Mouse (Mus musculus) embryonic facial prominence, embryonic 13.5 days (tissue): ENCODE data around the gene Dnm2. TPM values are rescaled to one million over a fixed set of nuclear protein-coding genes. Genes with fewer than 3 reads are reported as not detected.
"Not testable (repeated sequence)": the region's sequence is repeated elsewhere in the genome, so short reads cannot be mapped to it uniquely, and the experiment has no call there.

Experiments used
- ATAC-seq: fragments of 200-750 bp; cut with Nextera tagmentation; 2 replicates; pipeline ENCODE4 v1.8.0; 2017; ENCODE audit warnings: low read depth; ENCODE audit not compliant: insufficient number of reproducible peaks, insufficient read depth, low FRiP score, low TSS enrichment
- H3K27ac ChIP-seq: fragments of 300-500 bp; sonication (generic); 2 replicates; pipeline ENCODE4 v1.5.1; 2015; ENCODE audit warnings: moderate library complexity, mild to moderate bottlenecking, inconsistent platforms
- H3K27me3 ChIP-seq: fragments of 300-500 bp; sonication (generic); 2 replicates; pipeline ENCODE4 v1.6.1; 2015; ENCODE audit warnings: mild to moderate bottlenecking, inconsistent platforms
- H3K36me3 ChIP-seq: fragments of 300-500 bp; sonication (generic); 2 replicates; pipeline ENCODE4 v1.6.1; 2015; ENCODE audit warnings: mild to moderate bottlenecking, inconsistent platforms
- H3K4me1 ChIP-seq: fragments of 300-500 bp; sonication (generic); 2 replicates; pipeline ENCODE4 v1.6.1; 2015; ENCODE audit warnings: inconsistent platforms
- H3K4me2 ChIP-seq: fragments of 300-500 bp; sonication (generic); 2 replicates; pipeline ENCODE4 v1.6.1; 2015; ENCODE audit warnings: moderate library complexity, mild to moderate bottlenecking, inconsistent platforms
- H3K4me3 ChIP-seq: fragments of 300-500 bp; sonication (generic); 2 replicates; pipeline ENCODE4 v1.5.1; 2015; ENCODE audit warnings: mild to moderate bottlenecking, inconsistent platforms
- H3K9ac ChIP-seq: fragments of 300-500 bp; sonication (generic); 2 replicates; pipeline ENCODE4 v1.6.1; 2015; ENCODE audit warnings: mild to moderate bottlenecking, inconsistent platforms
- H3K9me3 ChIP-seq: fragments of 300-500 bp; sonication (generic); 2 replicates; pipeline ENCODE4 v1.6.1; 2016; ENCODE audit warnings: inconsistent platforms
- WGBS: fragments of 180-500 bp; shearing (Covaris S2); methylation state at CpG from one replicate; pipeline ENCODE4 v1.1.7; 2015; ENCODE audit warnings: mixed read lengths; 5-methylcytosine and 5-hydroxymethylcytosine counted together
- polyA plus RNA-seq: library from polyadenylated mRNA; unstranded; fragments of >200 nt; fragmentation: Nextera tagmentation; extraction: Ambion mirVana; gene quantifications from 2 replicates; pipeline ENCODE4 v1.2.1, GENCODE M21; 2015

The Dnm2 gene
- polyA plus RNA-seq, 1 experiment from 2014 or later, result 74.5 TPM

DNA sequence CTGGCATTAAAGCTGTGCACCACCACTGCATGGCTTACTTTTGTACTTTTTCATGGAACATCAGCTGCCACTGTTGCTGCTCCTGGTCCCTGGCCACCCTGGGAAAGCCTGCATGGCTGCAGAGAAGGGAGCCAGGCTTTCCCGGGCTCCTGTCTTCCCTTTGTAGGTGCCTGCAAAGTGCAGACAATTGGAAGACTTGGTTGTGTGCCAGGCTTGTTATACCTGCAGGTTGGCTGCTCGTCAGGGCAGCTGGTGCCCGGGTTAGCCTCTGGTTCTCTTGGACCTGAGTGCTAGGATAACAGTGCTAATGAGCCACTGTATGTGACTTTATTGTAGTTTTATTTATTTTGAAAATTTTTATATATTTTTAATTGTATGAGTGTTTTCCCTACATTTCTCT, 34.1 kb downstream of the Dnm2 start:
- WGBS, result 87% methylated on average over 3 of the region's 3 CpGs
- H3K4me2 ChIP-seq, result no peak overlapping the region
- H3K36me3 ChIP-seq, result peaks cover 12% of the 10 kb centered on the region
- H3K27ac ChIP-seq, result no peak overlapping the region
- H3K4me3 ChIP-seq, result no peak overlapping the region
- ATAC-seq, result no peak
- peak overlapping the region; percentile 8; the same call in 1 of the 2 replicates for H3K9ac ChIP-seq
- H3K27me3 ChIP-seq, result no peaks in the 10 kb centered on the region
- H3K4me1 ChIP-seq, result no peaks in the 10 kb centered on the region
- H3K9me3 ChIP-seq, result no peaks in the 10 kb centered on the region

- no peak overlapping the region for H3K27ac ChIP-seq
- no peaks in the 10 kb centered on the region for H3K4me1 ChIP-seq
- WGBS, result 95% methylated on average over 3 of the region's 3 CpGs
- no peaks in the 10 kb centered on the region for H3K27me3 ChIP-seq
- H3K9me3 ChIP-seq, result no peaks in the 10 kb centered on the region
- peaks cover 24% of the 10 kb centered on the region for H3K36me3 ChIP-seq
- no peak for ATAC-seq
- H3K4me2 ChIP-seq, result no peak overlapping the region
- H3K4me3 ChIP-seq, result no peak overlapping the region
- no peak overlapping the region for H3K9ac ChIP-seq
Observed at GRCm38 (mm10) chr9:21460400-21460940, 35.8 kb downstream of the Dnm2 start.

- H3K36me3 ChIP-seq, result peaks cover 44% of the 10 kb centered on the region
- no peak overlapping the region for H3K27ac ChIP-seq
- ATAC-seq, result no peak
- no peaks in the 10 kb centered on the region for H3K9me3 ChIP-seq
- no peak overlapping the region for H3K4me2 ChIP-seq
- no peaks in the 10 kb centered on the region for H3K4me1 ChIP-seq
- H3K4me3 ChIP-seq, result no peak overlapping the region
- H3K9ac ChIP-seq, result 0 out of 2 replicates have a peak overlapping the region, but pooled peaks have one; percentile 33
- no peaks in the 10 kb centered on the region for H3K27me3 ChIP-seq
- 64% methylated on average over 5 of the region's 5 CpGs for WGBS
Observed at GRCm38 (mm10) chr9:21463138-21463590, 38.5 kb downstream of the Dnm2 start.

DNA sequence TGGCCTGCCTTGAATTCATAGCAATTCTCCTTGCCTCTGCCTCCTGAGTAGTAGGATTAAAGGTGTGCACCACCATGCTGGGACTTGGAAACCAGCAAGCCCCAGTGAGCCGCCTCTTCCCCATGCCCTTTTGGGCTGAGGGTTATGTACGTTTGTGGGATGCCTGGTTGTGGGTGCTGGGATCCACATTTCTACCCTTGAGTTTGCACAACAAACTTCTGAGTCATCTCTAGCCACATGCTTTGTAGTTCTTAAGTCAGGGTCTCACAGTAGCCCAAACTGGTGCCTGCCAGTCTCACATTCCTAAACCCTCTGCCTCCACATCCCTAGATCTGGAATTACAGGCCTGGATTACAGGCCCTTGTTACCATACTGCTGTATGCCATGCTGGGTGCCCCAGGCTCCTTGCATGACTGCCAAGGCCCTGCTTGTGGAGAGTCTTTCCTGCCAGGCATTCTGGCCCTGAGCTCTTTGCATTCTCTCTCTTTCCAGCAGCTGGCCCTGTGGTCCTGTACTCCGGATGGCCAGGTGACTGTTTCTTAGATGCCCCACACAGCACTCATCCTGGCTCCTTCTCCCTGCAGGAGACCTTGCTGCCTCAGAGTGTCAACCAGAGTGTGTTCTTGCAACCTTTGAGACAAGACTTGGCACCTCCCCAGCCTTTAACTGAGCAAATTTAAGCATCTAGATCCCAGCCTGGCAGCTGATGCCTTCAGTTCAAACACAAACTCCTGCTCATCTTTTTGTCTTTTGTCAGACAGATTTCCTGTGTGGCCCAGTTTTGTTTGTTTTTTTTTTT, 39.3 kb downstream of the Dnm2 start:
- WGBS, result 85% methylated on average over 3 of the region's 3 CpGs
- ATAC-seq, result no peak
- peaks cover 45% of the 10 kb centered on the region for H3K36me3 ChIP-seq

GRCm38 (mm10) chr9:21464565-21464928, 39.8 kb downstream of the Dnm2 start:
- not testable (repeated sequence) for H3K27me3 ChIP-seq, ATAC-seq, H3K4me1 ChIP-seq, H3K9ac ChIP-seq, H3K9me3 ChIP-seq, H3K27ac ChIP-seq, H3K4me2 ChIP-seq, H3K4me3 ChIP-seq
- WGBS, result 85% methylated on average over 7 of the region's 7 CpGs
- H3K36me3 ChIP-seq, result peaks cover 51% of the 10 kb centered on the region

More for the DNA sequence above, 39.3 kb downstream of the Dnm2 start:
- H3K4me2 ChIP-seq, result no peak overlapping the region
- H3K27me3 ChIP-seq, result no peaks in the 10 kb centered on the region
- H3K27ac ChIP-seq, result 0 out of 2 replicates have a peak overlapping the region, but pooled peaks have one; percentile 22
- H3K9ac ChIP-seq, result no peak overlapping the region
- H3K9me3 ChIP-seq, result no peaks in the 10 kb centered on the region
- no peaks in the 10 kb centered on the region for H3K4me1 ChIP-seq
- no peak overlapping the region for H3K4me3 ChIP-seq

DNA sequence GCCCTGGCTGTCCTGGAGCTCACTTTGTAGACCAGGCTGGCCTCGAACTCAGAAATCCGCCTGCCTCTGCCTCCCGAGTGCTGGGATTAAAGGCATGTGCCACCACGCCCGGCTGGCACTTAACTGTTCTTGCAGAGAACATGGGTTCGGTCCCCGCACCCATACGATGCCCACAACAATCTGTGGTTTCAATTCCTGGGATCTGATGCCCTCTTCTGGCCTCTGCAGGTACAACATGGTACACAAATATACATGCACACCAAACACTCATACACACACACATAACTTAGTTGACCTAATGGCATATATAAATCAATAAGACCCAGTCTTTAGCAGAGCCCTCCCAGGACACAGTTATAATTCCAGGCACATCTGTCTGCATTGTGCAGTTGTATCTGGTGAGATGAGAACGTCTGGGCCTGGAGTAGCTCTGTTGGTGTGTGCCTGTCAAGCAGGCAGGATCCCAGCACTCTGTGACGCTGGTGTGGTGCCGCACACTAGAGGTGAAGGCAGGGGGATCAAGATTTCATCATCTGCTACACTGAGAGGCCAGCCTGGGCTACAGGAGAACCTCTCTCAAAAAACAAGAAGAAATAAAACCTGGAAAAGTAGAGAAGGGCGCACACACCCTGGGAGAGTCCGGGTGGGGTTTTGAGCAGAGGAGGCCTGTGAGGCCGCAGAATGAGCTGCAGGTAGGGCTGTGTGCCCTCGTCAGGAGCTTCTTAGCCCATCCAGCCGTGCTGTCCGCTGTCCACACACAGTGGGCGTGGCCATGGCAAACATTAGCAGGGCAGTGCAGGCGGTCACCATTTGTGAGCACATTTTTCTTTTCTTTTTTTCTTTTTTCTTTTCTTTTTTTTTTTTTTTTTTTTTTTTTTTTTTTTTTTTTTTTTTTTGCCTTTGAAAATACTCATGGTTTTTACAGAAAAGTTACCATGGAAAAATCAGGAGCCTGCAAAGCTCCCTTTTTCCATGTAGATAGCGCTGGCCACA, 44.6 kb downstream of the Dnm2 start:
- no peak overlapping the region for H3K9ac ChIP-seq
- no peaks in the 10 kb centered on the region for H3K4me1 ChIP-seq
- no peak overlapping the region for H3K4me3 ChIP-seq
- peaks cover 88% of the 10 kb centered on the region for H3K36me3 ChIP-seq
- no peaks in the 10 kb centered on the region for H3K27me3 ChIP-seq
- H3K27ac ChIP-seq, result no peak overlapping the region
- ATAC-seq, result no peak
- H3K9me3 ChIP-seq, result no peaks in the 10 kb centered on the region
- WGBS, result 88% methylated on average over 20 of the region's 20 CpGs
- no peak overlapping the region for H3K4me2 ChIP-seq

- H3K27ac ChIP-seq, result no peak overlapping the region
- H3K4me1 ChIP-seq, result no peaks in the 10 kb centered on the region
- H3K36me3 ChIP-seq, result peaks cover 95% of the 10 kb centered on the region
- no peaks in the 10 kb centered on the region for H3K27me3 ChIP-seq
- no peak overlapping the region for H3K9ac ChIP-seq
- ATAC-seq, result no peak
- H3K4me3 ChIP-seq, result no peak overlapping the region
- peaks cover 5% of the 10 kb centered on the region for H3K9me3 ChIP-seq
- H3K4me2 ChIP-seq, result no peak overlapping the region
- WGBS, result 87% methylated on average over 4 of the region's 4 CpGs
Observed at GRCm38 (mm10) chr9:21472913-21473312, 48.2 kb downstream of the Dnm2 start.

DNA sequence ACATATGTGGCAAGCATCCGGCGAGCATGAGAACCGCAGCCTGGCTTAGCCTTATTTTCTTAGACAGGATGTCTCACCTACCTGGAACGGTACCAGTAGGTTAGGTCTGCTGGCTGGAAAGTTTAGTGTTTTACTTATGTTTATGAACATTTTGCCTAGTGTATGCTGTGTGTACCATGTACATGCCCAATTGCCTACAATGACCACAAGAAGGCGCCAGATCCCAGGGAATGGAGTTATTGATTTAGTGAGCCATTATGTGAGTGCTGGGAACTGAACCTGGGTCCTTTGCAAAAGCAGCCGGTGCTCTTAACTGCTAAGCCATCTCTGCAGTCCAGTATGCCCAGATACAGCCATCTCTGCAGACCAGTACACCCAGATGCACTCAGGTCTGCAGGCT, 53.0 kb downstream of the Dnm2 start:
- Histone ChIP-seq H3K9ac (no peak overlapping the region), H3K4me2 (no peak overlapping the region), H3K36me3 (peaks cover 98% of the 10 kb centered on the region), H3K4me3 (no peak overlapping the region), H3K27ac (no peak overlapping the region), H3K27me3 (no peaks in the 10 kb centered on the region), H3K4me1 (no peaks in the 10 kb centered on the region), H3K9me3 (peaks cover 7% of the 10 kb centered on the region)
- ATAC-seq, result no peak
- 96% methylated on average over 6 of the region's 6 CpGs for WGBS

- Histone ChIP-seq H3K9me3 (no peaks in the 10 kb centered on the region), H3K4me1 (no peaks in the 10 kb centered on the region), H3K9ac (no peak overlapping the region), H3K27me3 (no peaks in the 10 kb centered on the region), H3K36me3 (peaks cover 93% of the 10 kb centered on the region), H3K4me3 (no peak overlapping the region), H3K27ac (no peak overlapping the region), H3K4me2 (no peak overlapping the region)
- ATAC-seq, result no peak
- WGBS, result 92% methylated on average over 4 of the region's 4 CpGs
Observed at GRCm38 (mm10) chr9:21484065-21484464, 59.4 kb downstream of the Dnm2 start.

DNA sequence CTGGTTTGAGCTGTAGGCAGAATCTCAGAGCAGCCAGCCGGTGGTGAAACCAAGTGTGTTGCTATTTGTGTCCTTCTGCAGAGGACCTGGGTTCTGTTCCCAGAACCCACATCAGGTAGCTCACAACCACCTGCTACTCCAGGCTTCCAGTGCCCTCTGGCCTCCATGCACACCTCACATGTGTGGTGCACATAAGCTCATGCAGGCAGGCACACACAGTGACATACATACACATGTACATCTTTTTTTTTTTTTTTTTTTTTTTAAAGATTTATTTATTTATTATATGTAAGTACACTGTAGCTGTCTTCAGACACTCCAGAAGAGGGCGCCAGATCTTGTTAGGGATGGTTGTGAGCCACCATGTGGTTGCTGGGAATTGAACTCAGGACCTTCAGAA, 63.5 kb downstream of the Dnm2 start:
- H3K36me3 ChIP-seq, result peaks cover 80% of the 10 kb centered on the region
- not testable (repeated sequence) for H3K27me3 ChIP-seq, H3K4me1 ChIP-seq, H3K27ac ChIP-seq, H3K9ac ChIP-seq, ATAC-seq, H3K9me3 ChIP-seq, H3K4me3 ChIP-seq, H3K4me2 ChIP-seq
- WGBS, result 82% methylated on average over 1 of the region's 2 CpGs

DNA sequence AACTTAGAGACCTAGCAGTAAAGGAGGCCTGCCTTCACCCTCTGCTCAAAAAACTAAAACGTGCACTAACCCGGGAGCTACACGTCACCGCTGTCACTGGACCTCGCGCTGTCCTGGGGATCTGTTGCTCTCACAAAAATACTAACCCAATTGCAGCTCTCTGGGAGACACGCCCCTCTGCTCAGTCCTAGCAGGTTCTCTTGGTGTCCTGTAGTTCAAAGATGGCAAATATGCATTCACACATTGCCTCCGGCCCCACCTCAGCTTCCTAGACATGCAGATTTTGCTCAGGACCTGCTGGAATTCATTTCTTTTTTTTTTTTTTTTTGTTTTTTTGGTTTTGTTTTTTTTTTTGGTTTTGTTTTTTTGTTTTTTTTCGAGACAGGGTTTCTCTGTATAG, 66.0 kb downstream of the Dnm2 start:
- 87% methylated on average over 9 of the region's 9 CpGs for WGBS

More for the DNA sequence above, 66.0 kb downstream of the Dnm2 start:
- Histone ChIP-seq H3K27me3 (no peaks in the 10 kb centered on the region), H3K4me3 (no peak overlapping the region), H3K4me2 (no peak overlapping the region), H3K9ac (no peak overlapping the region), H3K9me3 (no peaks in the 10 kb centered on the region), H3K4me1 (peaks cover 29% of the 10 kb centered on the region), H3K27ac (no peak overlapping the region), H3K36me3 (peaks cover 73% of the 10 kb centered on the region)
- ATAC-seq, result no peak
